Mouse (Mus musculus) thymus, adult 2 months (tissue): ENCODE measurements around the gene Ttc7b.

Experiments
- CTCF ChIP-seq: fragments of 200-500 bp; IDR thresholded peaks from 2 replicates; pipeline ENCODE4 v1.5.1; 2012; ENCODE audit warnings: mild to moderate bottlenecking, control low read depth, low read length, moderate library complexity, borderline replicate concordance; ENCODE audit not compliant: control insufficient read depth, poor library complexity, insufficient read depth; ENCODE audit errors: extremely low read depth
- POLR2A ChIP-seq: fragments of 200-500 bp; IDR thresholded peaks from 2 replicates; pipeline ENCODE4 v1.6.1; 2012; ENCODE audit warnings: mild to moderate bottlenecking, low read length, control low read depth, moderate library complexity; ENCODE audit not compliant: control insufficient read depth, poor library complexity, insufficient read depth; ENCODE audit errors: extremely low read depth

DNA sequence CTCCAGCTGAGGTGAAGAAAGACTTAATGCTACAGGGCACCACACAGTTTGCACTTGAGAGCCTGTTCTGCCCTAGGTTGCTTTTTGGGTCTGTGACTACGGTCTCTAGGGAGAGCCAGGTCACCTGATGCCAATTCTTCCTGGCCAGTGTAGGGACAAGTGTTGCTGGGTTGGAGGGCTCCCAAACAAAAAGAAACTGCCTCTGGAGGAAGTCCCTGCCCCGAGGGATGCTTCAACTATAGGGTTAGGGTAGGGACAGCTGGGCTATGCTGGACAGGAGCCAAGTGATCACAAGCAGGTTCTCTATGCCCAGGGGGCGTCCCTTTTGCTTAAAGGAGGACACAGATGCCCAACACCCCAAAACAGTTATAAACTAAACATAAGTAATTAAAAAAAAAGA lies 202.7 kb downstream of the Ttc7b start:
- no peak for TF ChIP-seq CTCF
- no peak for TF ChIP-seq POLR2A
